Mouse (Mus musculus): ENCODE data around the gene Fus.
A peak's percentile ranks its signal among the peaks of the same experiment; 100 is the strongest.
"Not testable (repeated sequence)": the region's sequence is repeated elsewhere in the genome, so short reads cannot be mapped to it uniquely, and the experiment has no call there.

Gene Fus

GRCm38 (mm10) chr7:127967004-127967921 is at the start of gene Fus:
TSS of gene Fus (plus strand) at chr7:127967457.
- DNase-seq (ENCODE audit: low read depth, low spot score): peak; percentile 95

DNA sequence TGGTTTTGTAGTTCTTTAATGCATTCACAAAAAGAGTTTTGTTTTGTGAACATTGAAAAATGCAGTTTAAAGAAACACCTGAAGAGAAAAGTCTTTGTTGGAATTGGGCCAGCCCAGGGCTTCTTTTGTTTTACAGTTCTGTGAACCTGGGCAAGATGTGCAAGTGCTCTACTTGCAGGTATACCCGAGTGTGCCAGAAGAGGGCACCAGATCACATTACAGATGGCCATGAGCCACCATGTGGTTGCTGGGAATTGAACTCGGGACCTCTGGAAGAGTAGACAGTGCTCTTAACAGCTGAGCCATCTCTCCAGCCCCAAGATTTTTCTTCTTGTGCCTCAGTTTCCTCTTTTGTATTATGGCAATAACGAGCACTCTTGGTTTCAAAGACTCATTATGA is 49.1 kb upstream of the Fus start:
- peak; percentile 52 for DNase-seq (ENCODE audit: low read depth, low spot score)

DNA sequence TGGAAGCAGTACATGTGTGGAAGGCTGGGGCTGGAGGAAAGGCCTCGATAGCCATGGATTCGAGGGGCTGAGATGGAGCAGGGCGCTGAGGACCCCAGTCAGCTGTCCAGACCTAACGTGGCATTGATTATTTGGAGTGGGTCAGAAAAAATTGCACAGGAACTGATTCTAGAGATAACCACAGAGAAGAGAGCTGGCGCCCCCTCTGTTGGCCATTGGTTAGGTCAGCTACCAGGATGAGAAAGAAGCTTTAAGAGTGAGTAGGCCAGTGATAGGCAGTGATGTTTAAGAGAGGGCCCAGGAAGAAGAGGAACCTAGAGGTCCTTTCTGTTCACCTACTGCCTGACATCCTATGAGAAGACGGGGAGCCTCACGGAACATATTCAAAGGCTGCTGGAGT is 48.0 kb upstream of the Fus start:
- DNase-seq (ENCODE audit: low read depth, low spot score): no peak

DNA sequence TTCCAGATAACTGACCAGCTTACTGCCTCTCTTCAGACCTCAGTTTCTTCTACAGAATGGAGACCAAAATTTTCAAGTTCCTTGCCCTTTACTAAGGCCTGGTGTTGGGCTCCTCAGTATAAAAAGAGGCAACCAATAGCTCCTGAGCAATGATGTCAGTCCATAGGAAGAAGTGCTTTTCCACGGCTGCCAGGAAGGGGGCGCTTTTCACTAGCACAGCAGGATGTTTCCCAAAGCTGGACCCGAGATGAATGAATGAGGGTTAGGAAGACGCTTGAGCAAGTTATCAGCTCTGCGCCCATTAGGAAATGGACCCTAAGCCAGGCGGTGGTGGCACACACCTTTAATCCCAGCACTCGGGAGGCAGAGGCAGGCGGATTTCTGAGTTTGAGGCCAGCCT is 45.7 kb upstream of the Fus start:
- DNase-seq (ENCODE audit: low read depth, low spot score): peak; percentile 30

- no peak for DNase-seq (ENCODE audit: low read depth, low spot score)
These were observed 44.6 kb upstream of the Fus start for GRCm38 (mm10) chr7:127922451-127923275.

- DNase-seq (ENCODE audit: low read depth, low spot score): no peak
These were observed 43.5 kb upstream of the Fus start for GRCm38 (mm10) chr7:127923714-127924113.

DNA sequence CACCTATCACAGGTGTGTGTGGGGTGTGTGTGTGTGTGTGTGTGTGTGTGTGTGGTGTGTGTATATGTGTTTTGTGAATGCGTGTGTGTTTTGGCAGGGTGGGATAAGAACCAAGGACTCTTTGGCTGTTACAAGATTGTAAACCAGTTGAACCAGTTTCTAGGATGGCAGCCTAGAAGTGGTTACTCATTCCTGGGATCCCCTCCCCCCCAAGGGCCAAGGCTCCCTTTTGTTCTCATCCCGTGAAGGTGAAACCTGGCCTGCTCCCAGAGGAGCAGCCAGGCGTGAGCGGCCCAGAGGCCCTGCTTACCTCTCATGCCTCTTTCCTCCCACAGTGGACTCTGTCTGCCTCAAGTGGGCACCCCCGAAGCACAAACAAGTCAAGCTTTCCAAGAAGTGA is 42.0 kb upstream of the Fus start:
- no peak for DNase-seq (ENCODE audit: low read depth, low spot score)

- no peak for DNase-seq (ENCODE audit: low read depth, low spot score)
These were observed 41.2 kb upstream of the Fus start for GRCm38 (mm10) chr7:127926066-127926465.

DNA sequence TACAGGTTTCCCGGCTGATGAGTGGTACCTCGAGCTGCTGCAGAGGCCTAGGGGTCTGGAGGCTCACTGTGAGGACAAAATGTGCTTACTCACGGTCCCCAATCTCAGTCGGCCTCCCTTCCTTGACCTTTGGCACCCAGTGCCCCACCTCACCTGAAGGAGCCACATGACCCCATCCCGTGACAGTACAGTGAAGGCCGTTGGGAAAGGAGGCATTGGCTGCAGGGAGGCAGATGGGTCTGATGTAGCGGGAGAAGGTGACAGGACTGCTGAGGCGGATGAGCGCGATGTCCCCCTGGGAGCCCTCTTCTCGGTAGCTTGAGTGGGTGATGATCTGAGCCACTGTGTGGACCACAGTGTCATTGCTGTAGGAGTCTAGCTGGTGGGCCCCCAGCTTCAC is 40.4 kb upstream of the Fus start:
- DNase-seq (ENCODE audit: low read depth, low spot score): no peak

DNA sequence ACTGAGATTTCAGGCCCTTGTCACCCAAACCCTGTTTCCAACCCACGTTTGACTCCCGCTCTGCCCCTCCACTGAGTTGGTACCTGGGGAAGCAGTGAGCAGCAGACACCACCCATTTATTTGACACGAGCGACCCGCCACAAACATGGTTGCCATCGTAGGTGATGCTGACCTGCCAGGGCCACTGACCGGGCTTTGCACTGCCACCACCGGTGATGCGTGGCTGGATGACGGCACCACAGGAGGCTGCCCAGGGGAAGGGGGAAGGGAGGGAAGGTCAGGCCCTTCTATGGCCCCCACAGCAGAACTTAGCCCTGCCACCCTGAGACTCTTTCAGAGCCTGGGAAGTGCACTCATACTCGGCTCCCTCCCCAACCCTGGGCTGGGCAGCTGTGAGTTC is 39.5 kb upstream of the Fus start:
- no peak for DNase-seq (ENCODE audit: low read depth, low spot score)

- DNase-seq (ENCODE audit: low read depth, low spot score): no peak
These were observed 38.7 kb upstream of the Fus start for GRCm38 (mm10) chr7:127928596-127928995.

- no peak for DNase-seq (ENCODE audit: low read depth, low spot score)
These were observed 37.3 kb upstream of the Fus start, which contains the start of gene Prss8 for GRCm38 (mm10) chr7:127929923-127930322. TSS of gene Prss8 (minus strand) at chr7:127930104.

GRCm38 (mm10) chr7:127930636-127931035 is 36.6 kb upstream of the Fus start:
- DNase-seq (ENCODE audit: low read depth, low spot score): no peak

DNA sequence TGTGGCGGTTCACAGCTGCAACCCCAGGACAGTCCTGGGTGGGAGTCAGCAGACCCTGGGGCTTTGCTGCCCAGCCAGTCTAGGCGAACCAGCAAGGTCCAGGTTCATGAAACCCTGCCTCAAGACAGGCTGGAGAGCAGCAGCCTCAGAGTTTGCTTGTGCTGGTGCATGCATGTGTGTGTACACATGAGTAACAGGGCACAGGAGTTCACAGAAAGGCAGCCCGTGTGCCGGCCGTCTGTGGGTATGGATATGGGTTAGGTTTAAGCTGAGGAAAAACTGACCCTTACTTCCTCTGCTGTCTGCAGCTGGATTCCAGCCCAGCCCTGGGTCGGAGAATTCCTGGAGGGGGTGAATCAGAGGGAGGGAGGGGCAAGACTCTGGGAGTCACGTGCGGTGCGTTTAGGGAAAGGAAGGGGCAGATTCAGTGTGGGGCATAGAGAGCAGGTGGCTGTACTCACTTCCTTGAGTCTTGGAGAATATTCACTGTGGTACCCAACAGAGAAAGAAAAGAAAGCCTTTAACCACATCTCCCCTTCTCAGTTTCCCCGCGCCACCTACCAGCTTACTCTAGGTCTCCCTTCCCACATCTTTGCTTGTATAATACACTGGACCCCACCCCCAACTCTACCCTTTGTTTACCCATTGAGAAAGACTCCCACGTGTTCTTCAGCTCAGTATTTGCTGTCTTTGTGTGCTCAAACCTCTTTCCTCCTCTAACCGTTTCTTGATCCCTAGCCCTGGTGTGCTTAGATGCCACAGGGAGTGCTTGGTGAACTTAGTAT is 35.7 kb upstream of the Fus start:
- no peak for DNase-seq (ENCODE audit: low read depth, low spot score)

DNA sequence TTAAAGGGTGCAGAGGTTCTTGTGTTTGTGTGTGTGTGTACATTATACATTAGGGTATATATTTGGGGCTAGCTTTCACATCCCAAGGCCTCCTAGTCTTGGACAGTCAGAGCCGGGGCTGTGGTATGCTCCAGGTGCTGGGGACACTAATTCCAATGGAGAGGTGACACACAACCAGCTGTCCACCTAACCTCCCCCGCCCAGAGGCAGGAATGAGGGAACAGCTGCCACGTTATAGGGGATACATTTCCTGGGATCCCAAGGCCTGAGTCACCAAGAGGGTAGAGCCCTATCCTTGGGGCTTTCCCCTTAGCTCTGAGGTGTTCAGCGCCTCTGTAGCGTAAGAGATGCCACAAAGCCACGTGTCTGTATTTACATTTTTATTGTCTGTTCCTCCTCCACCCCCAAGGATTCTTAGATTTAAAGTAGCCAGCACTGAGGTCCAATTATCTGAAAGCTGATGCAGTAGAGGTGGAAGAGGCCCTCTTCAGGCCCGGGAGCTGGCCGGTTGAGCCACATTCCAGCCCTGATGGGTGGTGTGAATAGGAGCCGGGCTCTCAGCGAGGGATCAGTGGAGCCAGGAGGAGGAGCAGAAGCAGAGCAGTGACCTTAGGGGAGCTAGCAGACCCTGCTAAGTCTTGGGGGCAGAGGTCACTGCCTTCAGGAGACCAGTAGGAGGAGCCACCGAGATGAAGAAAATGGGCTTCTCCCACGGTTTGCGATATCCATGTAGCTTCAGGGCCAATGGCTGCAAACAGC is 34.8 kb upstream of the Fus start:
- DNase-seq (ENCODE audit: low read depth, low spot score): peak; percentile 38

DNA sequence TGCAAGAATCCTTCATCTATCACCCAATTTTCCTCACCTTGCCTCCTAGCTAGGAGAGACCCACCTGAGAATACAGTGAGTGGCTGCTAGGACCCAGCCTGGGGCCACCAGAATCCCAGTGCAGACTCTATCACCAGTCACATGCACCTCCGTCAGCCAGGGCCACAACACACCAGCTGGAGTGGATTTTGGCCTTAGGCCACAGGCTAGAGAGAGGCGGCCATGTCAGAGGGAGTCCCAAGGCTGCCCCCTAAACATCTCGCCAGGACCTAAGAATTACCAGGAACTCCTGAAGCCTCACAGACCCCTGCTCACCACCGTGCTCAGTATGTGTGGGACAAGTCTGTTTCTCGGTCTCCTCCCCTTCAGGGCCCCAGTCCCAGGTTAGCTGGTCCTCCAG is 33.2 kb upstream of the Fus start:
- no peak for DNase-seq (ENCODE audit: low read depth, low spot score)

DNA sequence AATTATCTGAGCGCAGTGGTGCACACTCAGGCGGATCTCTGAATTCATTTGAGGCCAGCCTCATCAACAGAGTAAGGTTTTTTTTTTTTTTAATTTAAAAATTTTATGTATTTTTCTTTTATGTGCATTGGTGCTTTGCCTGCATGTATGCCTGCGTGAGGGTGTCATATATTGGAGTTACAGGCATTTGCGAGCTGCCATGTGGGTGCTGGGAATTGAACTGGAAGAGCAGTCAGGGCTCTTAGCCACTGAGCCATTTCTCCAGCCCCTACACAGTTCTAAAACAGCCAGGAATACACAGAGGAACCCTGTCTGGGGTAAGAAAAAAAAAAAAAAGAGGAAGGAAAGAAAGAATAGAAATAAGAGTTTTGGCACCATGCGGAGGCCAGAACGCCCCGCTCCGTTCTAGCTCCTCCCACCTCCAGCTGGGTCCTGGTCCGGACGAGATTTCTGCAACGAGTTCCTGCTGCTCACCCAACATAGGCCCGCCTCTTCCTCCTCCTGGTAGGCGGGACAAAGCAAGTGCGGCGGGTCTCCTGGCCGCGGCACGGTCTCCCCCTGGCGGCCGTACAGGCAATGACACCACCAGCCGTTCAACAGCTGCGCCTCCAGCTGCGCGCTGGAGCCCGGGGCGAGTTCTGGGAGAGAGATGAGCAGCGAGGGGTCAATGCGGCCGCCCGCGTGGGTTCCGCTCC is 32.1 kb upstream of the Fus start:
- DNase-seq (ENCODE audit: low read depth, low spot score): peak; percentile 96

GRCm38 (mm10) chr7:127935748-127936159 is 31.5 kb upstream of the Fus start:
- no peak for DNase-seq (ENCODE audit: low read depth, low spot score)

- no peak for DNase-seq (ENCODE audit: low read depth, low spot score)
These were observed 30.9 kb upstream of the Fus start for GRCm38 (mm10) chr7:127936216-127936884.

DNA sequence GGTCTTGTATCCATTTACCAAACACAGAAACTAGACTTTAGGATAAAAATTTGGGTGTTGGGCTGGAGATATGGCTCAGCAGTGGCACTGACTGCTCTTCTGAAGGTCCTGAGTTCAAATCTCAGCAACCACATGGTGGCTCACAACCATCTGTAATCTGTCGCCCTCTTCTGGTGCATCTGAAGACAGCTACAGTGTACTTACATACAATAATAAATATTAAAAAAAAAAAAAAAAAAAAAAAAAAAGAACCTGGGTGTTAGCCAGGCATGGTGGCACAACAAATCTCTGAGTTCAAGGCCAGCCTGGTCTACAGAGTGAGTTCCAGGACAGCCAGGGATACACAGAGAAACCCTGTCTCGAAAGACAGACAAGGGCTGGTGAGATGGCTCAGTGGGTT is 25.2 kb upstream of the Fus start:
- DNase-seq (ENCODE audit: low read depth, low spot score): not testable (repeated sequence)
